Mouse (Mus musculus): ENCODE results near the gene Polr1c. TPM values are rescaled to one million over a fixed set of nuclear protein-coding genes. Genes with fewer than 3 reads are reported as not detected.
A peak's percentile ranks its signal among the peaks of the same experiment; 100 is the strongest.

The Polr1c gene
- total and polyA plus RNA-seq, 2 experiments, result 25.2 to 34.4 TPM

DNA sequence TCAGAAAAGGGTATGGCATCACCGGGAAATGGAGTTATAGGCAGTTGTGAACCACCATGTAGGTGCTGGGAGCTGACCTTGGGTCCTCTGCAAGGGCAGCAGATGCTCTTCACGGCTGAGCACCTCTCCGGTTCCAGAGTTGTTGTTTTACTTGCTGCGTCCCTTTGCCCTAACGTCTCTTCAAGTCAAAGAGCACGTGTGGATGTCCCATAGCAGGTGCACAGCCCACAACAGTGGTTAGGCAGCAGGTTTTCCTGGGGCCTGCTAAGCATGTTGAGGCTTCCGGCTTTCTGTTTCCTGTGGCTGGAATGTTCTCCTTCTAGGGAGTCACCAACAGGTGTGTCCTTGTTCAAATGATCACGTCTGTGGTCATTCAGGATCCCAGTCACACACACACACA lies 36.1 kb upstream of the Polr1c start:
- Histone ChIP-seq H3K9ac (ENCODE audit: low read depth, low read length) (no peak overlapping the region), H3K27ac (replicated peaks; ENCODE audit: insufficient read depth, low read depth, low read length) (no peak overlapping the region), H3K27me3 (ENCODE audit: control insufficient read depth, insufficient read depth, low read length) (no peaks in the 10 kb centered on the region), H3K36me3 (ENCODE audit: control insufficient read depth, insufficient read depth, low read length) (peaks cover 5% of the 10 kb centered on the region; the same call in 1 of the 2 replicates), H3K4me3 (ENCODE audit: insufficient read depth, low read depth, low read length) (no peak overlapping the region), H3K4me1 (ENCODE audit: control insufficient read depth, insufficient read depth, low read length) (peaks cover 4% of the 10 kb centered on the region), H3K79me2 (ENCODE audit: control insufficient read depth, insufficient read depth, low read length) (peaks cover 18% of the 10 kb centered on the region)
- WGBS, result 83% methylated on average over 8 of the region's 8 CpGs
- no peak for DNase-seq (ENCODE audit: extremely low read depth, low read depth, low spot score)
- TF ChIP-seq CTCF (IDR thresholded peaks at IDR 0.05; ENCODE audit: low read depth, low read length) (no peak), POLR2A (IDR thresholded peaks at IDR 0.05; ENCODE audit: extremely low read depth, insufficient read depth, low read length) (no peak)

GRCm38 (mm10) chr17:46283140-46283539 lies 35.3 kb upstream of the Polr1c start:
- Histone ChIP-seq H3K27ac (replicated peaks; ENCODE audit: insufficient read depth, low read depth, low read length) (no peak overlapping the region), H3K27me3 (ENCODE audit: control insufficient read depth, insufficient read depth, low read length) (no peaks in the 10 kb centered on the region), H3K9ac (ENCODE audit: low read depth, low read length) (no peak overlapping the region), H3K4me3 (ENCODE audit: insufficient read depth, low read depth, low read length) (no peak overlapping the region; the same call in 1 of the 2 replicates), H3K4me1 (ENCODE audit: control insufficient read depth, insufficient read depth, low read length) (peaks cover 4% of the 10 kb centered on the region), H3K79me2 (ENCODE audit: control insufficient read depth, insufficient read depth, low read length) (peaks cover 18% of the 10 kb centered on the region), H3K36me3 (ENCODE audit: control insufficient read depth, insufficient read depth, low read length) (peaks cover 5% of the 10 kb centered on the region; the same call in 1 of the 2 replicates)
- no peak for TF ChIP-seq POLR2A (IDR thresholded peaks at IDR 0.05; ENCODE audit: extremely low read depth, insufficient read depth, low read length)
- no peak for TF ChIP-seq CTCF (IDR thresholded peaks at IDR 0.05; ENCODE audit: low read depth, low read length)
- 23% methylated on average over 9 of the region's 9 CpGs for WGBS
- DNase-seq (ENCODE audit: extremely low read depth, low read depth, low spot score), result no peak

DNA sequence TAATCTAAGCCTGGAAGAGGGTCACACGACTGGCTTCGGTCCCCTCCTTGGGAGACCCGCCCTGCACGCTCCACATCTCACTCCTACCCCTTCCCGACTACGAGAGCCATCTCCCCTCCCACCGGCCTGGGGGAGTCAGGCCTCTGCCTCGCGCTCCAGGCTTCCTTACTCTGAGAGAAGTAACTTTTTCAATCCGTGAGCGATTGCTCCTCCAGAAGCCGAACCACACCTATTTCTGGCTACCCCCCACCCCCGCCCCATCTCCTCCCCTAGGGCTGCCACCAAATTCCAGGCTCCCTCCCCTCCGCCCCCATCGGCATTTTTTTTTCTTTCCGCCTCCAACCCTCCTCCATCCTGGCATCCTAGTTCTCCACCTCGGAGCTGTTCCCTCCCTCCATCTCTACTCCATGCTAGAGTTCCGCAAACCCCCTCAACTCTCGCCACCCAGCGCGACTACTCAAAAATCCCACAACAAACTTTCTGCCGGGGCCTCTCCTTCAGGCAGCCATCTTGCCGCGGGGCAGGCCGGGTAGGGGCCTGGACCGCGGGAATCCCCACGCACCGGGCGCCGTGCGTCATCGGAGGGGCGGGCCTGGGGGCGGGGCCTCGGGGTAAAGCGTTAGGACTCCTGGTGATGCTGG lies 34.7 kb upstream of the Polr1c start, which contains the start of gene Tjap1:
Gene Tjap1, minus strand, starts transcription at position 544 of the 641 bp plus-strand sequence.
- under 1% methylated on average over 37 of the region's 37 CpGs for WGBS
- Histone ChIP-seq H3K79me2 (ENCODE audit: control insufficient read depth, insufficient read depth, low read length) (peaks cover 18% of the 10 kb centered on the region), H3K4me3 (ENCODE audit: insufficient read depth, low read depth, low read length) (peak within 1 kb of the TSS; percentile 76), H3K27ac (replicated peaks; ENCODE audit: insufficient read depth, low read depth, low read length) (peak within 1 kb of the TSS; percentile 47; the same call in 1 of the 2 replicates), H3K27me3 (ENCODE audit: control insufficient read depth, insufficient read depth, low read length) (no peaks in the 10 kb centered on the region), H3K9ac (ENCODE audit: low read depth, low read length) (peak within 1 kb of the TSS; percentile 87), H3K4me1 (ENCODE audit: control insufficient read depth, insufficient read depth, low read length) (peaks cover 4% of the 10 kb centered on the region), H3K36me3 (ENCODE audit: control insufficient read depth, insufficient read depth, low read length) (peaks cover 5% of the 10 kb centered on the region; the same call in 1 of the 2 replicates)
- TF ChIP-seq POLR2A (IDR thresholded peaks at IDR 0.05; ENCODE audit: extremely low read depth, insufficient read depth, low read length) (0 out of 2 replicates have a peak, but pooled peaks have one; percentile 34), CTCF (IDR thresholded peaks at IDR 0.05; ENCODE audit: low read depth, low read length) (no peak)
- peak; percentile 42 for DNase-seq (ENCODE audit: extremely low read depth, low read depth, low spot score)

DNA sequence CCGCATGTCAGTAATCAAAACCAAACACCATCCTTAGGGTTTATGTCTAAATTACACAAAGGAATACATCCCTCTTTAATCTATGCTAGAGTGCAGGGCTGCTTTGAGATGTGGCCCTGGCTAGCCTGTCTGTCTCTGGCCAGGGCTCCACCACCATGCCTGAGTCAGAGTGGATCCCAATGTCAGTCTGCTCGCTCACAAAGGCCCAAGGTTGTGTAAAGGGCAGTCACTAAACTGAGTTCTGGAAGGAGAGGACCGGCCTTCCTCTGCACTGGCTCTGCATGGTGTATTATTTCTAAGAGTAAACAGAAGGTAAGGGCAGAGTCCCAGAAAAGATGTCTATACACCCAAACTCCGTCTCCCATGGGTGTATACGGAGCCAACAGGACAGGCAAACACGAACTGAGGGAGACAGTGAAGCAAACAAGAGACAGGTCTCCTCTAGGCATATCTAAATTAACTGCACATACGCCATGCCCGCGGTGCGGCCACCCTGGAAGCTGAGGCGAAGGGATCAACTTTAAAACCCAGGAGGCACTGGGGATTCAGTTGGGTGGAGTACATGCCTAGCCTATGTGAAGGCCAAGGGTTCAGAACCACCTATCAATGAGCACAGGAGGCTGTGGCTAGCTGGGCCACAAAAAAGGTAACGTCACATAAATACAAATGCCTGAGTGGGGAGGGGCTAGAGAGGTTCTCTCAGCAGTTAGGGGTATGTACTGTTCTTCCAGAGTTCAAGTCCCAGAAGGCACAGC lies 30.3 kb upstream of the Polr1c start:
- H3K36me3 ChIP-seq (ENCODE audit: control insufficient read depth, insufficient read depth, low read length), result peaks cover 5% of the 10 kb centered on the region; the same call in 1 of the 2 replicates
- no peak overlapping the region for H3K9ac ChIP-seq (ENCODE audit: low read depth, low read length)
- no peak for TF ChIP-seq POLR2A (IDR thresholded peaks at IDR 0.05; ENCODE audit: extremely low read depth, insufficient read depth, low read length)
- no peak for TF ChIP-seq CTCF (IDR thresholded peaks at IDR 0.05; ENCODE audit: low read depth, low read length)
- H3K4me1 ChIP-seq (ENCODE audit: control insufficient read depth, insufficient read depth, low read length), result peaks cover 4% of the 10 kb centered on the region
- H3K4me3 ChIP-seq (ENCODE audit: insufficient read depth, low read depth, low read length), result no peak overlapping the region
- H3K27ac ChIP-seq (replicated peaks; ENCODE audit: insufficient read depth, low read depth, low read length), result no peak overlapping the region
- 88% methylated on average over 12 of the region's 12 CpGs for WGBS
- H3K27me3 ChIP-seq (ENCODE audit: control insufficient read depth, insufficient read depth, low read length), result no peaks in the 10 kb centered on the region
- DNase-seq (ENCODE audit: extremely low read depth, low read depth, low spot score), result no peak
- peaks cover 26% of the 10 kb centered on the region for H3K79me2 ChIP-seq (ENCODE audit: control insufficient read depth, insufficient read depth, low read length)

- Histone ChIP-seq H3K27ac (replicated peaks; ENCODE audit: insufficient read depth, low read depth, low read length) (no peak overlapping the region), H3K4me3 (ENCODE audit: insufficient read depth, low read depth, low read length) (no peak overlapping the region), H3K36me3 (ENCODE audit: control insufficient read depth, insufficient read depth, low read length) (peaks cover 5% of the 10 kb centered on the region; the same call in 1 of the 2 replicates), H3K4me1 (ENCODE audit: control insufficient read depth, insufficient read depth, low read length) (peaks cover 4% of the 10 kb centered on the region), H3K27me3 (ENCODE audit: control insufficient read depth, insufficient read depth, low read length) (no peaks in the 10 kb centered on the region), H3K9ac (ENCODE audit: low read depth, low read length) (no peak overlapping the region), H3K79me2 (ENCODE audit: control insufficient read depth, insufficient read depth, low read length) (peaks cover 24% of the 10 kb centered on the region)
- 82% methylated on average over 4 of the region's 4 CpGs for WGBS
- DNase-seq (ENCODE audit: extremely low read depth, low read depth, low spot score), result no peak
- no peak for TF ChIP-seq CTCF (IDR thresholded peaks at IDR 0.05; ENCODE audit: low read depth, low read length)
- TF ChIP-seq POLR2A (IDR thresholded peaks at IDR 0.05; ENCODE audit: extremely low read depth, insufficient read depth, low read length), result no peak
Measured at GRCm38 (mm10) chr17:46277586-46277985, 29.7 kb upstream of the Polr1c start.

Data from liver, adult 2 months (tissue).